Mouse (Mus musculus): ENCODE results near the gene C130073F10Rik. TPM values are rescaled to one million over a fixed set of nuclear protein-coding genes. Genes with fewer than 3 reads are reported as not detected.
"Not testable (repeated sequence)": the region's sequence is repeated elsewhere in the genome, so short reads cannot be mapped to it uniquely, and the experiment has no call there.

The C130073F10Rik gene
- polyA plus RNA-seq (2015; fragmentation: Nextera tagmentation; extraction: Ambion mirVana), result not detected in 2 replicates

DNA sequence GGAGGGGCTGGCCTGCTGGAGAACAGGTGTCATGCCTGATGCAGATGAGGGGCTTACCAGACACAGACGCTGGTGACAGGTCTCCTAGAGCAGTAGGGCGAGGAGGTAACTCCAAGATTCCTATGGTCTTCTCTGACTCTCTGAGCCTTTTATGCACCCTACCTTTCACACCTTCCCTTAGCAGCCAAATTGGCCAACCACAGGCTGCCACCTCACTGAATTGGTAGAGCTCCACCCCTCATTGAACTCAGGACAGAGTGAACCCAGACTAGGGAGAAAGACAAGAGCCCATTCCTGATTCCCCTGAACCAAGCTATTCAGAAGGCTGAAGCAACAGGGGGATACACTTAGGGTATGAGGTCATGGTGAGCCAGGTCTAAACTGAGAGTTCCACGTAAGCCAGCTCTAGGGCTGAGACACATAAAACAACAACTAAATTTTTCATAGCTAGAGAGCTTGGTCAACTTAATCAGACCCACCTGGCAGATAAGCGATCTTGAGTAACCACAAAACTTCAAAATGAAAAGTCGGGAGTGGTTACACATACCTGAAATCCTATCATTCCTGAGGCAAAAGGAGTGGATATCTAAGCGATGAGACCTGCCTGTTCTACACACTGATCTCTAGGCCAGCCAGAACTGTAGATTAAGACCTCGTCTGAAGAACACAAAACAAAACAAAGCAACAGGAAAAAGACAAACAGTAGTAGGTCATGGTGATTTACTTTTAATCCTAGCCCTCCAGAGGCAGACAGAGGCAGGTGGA, at the start of gene C130073F10Rik:
C130073F10Rik (minus strand) TSS at position 134 of the 765 bp plus-strand sequence.
- H3K9me3 ChIP-seq (replicated peaks; ENCODE audit: control insufficient read depth, low read length), result no peaks in the 10 kb centered on the region
- no peak for ATAC-seq (ENCODE audit: insufficient read depth, low FRiP score)
- WGBS, result 72% methylated on average over 7 of the region's 7 CpGs
- no peak within 1 kb of the TSS for H3K27ac ChIP-seq (ENCODE audit: low read length)
- no peaks in the 10 kb centered on the region for H3K27me3 ChIP-seq (ENCODE audit: control insufficient read depth, insufficient read depth, low read length)
- H3K36me3 ChIP-seq (ENCODE audit: control insufficient read depth, insufficient read depth, low read length), result no peaks in the 10 kb centered on the region
- no peak within 1 kb of the TSS for H3K9ac ChIP-seq (ENCODE audit: low read length)
- H3K4me3 ChIP-seq (replicated peaks; ENCODE audit: low read length), result no peak within 1 kb of the TSS
- H3K4me2 ChIP-seq (ENCODE audit: low read depth, low read length), result no peak within 1 kb of the TSS
- no peaks in the 10 kb centered on the region for H3K4me1 ChIP-seq (ENCODE audit: control insufficient read depth, insufficient read depth, low read length)

DNA sequence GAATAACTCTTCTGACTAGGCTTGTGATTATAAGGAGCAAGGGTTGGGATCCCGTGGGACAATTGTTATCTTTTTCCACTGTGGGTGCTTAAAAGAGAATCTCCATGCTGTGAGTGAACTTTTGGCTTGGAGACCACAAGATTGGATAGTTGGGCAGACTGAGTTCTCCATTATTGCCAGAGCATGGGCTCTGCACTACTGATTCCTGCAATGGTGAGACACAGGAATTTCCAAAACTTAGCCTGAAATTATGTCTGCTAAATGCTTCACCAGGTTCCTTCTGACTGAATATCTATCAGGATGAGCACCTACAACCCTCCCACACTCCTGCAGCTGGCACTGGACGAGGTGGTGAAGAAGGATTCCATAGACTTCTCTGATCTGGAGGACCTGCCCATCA, 46.5 kb upstream of the C130073F10Rik start, which contains the start of gene Gm12794:
Gm12794 (plus strand) TSS at position 301 of the 400 bp plus-strand sequence.
- not testable (repeated sequence) for H3K27me3 ChIP-seq (ENCODE audit: control insufficient read depth, insufficient read depth, low read length); H3K27ac ChIP-seq (ENCODE audit: low read length); H3K4me3 ChIP-seq (replicated peaks; ENCODE audit: low read length); H3K4me1 ChIP-seq (ENCODE audit: control insufficient read depth, insufficient read depth, low read length); ATAC-seq (ENCODE audit: insufficient read depth, low FRiP score); H3K9ac ChIP-seq (ENCODE audit: low read length); H3K36me3 ChIP-seq (ENCODE audit: control insufficient read depth, insufficient read depth, low read length); H3K9me3 ChIP-seq (replicated peaks; ENCODE audit: control insufficient read depth, low read length); H3K4me2 ChIP-seq (ENCODE audit: low read depth, low read length)
- WGBS, result 73% methylated on average over 1 of the region's 2 CpGs

DNA sequence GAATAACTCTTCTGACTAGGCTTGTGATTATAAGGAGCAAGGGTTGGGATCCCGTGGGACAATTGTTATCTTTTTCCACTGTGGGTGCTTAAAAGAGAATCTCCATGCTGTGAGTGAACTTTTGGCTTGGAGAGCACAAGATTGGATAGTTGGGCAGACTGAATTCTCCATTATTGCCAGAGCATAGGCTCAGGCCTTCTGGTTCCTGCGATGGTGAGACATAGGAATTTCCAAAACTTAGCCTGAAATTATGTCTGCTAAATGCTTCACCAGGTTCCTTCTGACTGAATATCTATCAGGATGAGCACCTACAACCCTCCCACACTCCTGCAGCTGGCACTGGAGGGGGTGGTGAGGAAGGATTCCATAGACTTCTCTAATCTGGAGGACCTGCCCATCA, 15.2 kb upstream of the C130073F10Rik start, which contains the start of gene Gm12800:
Gm12800 (plus strand) TSS at position 301 of the 400 bp plus-strand sequence.
- not testable (repeated sequence) for H3K27ac ChIP-seq (ENCODE audit: low read length); H3K4me2 ChIP-seq (ENCODE audit: low read depth, low read length); H3K4me3 ChIP-seq (replicated peaks; ENCODE audit: low read length); H3K36me3 ChIP-seq (ENCODE audit: control insufficient read depth, insufficient read depth, low read length); H3K9ac ChIP-seq (ENCODE audit: low read length); H3K4me1 ChIP-seq (ENCODE audit: control insufficient read depth, insufficient read depth, low read length); H3K27me3 ChIP-seq (ENCODE audit: control insufficient read depth, insufficient read depth, low read length); ATAC-seq (ENCODE audit: insufficient read depth, low FRiP score); H3K9me3 ChIP-seq (replicated peaks; ENCODE audit: control insufficient read depth, low read length)
- 97% methylated on average over 2 of the region's 2 CpGs for WGBS

DNA sequence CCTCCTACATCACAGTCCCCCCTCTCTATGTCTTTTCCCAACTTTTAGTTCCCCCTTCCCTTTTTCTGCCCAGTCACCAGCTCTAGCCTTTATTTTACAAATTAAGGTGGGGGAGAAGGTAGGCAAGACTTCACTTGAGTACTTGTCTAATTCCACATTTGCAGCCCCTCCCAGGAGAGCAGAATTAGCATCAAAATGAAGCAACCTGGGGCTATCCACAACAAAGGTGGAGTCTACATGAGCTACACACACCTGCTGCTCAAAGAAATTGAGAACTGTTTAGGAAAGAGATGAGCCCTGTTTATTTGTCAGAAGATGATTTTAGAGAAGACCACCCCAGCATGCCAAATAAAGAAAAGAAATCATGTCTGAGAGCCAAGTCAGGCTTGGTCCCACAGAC, 4.2 kb downstream of the C130073F10Rik start:
- Histone ChIP-seq H3K36me3 (ENCODE audit: control insufficient read depth, insufficient read depth, low read length) (no peaks in the 10 kb centered on the region), H3K9me3 (replicated peaks; ENCODE audit: control insufficient read depth, low read length) (no peaks in the 10 kb centered on the region), H3K27ac (ENCODE audit: low read length) (no peak overlapping the region), H3K9ac (ENCODE audit: low read length) (no peak overlapping the region), H3K4me2 (ENCODE audit: low read depth, low read length) (no peak overlapping the region), H3K4me3 (replicated peaks; ENCODE audit: low read length) (no peak overlapping the region), H3K4me1 (ENCODE audit: control insufficient read depth, insufficient read depth, low read length) (no peaks in the 10 kb centered on the region), H3K27me3 (ENCODE audit: control insufficient read depth, insufficient read depth, low read length) (no peaks in the 10 kb centered on the region)
- no peak for ATAC-seq (ENCODE audit: insufficient read depth, low FRiP score)

DNA sequence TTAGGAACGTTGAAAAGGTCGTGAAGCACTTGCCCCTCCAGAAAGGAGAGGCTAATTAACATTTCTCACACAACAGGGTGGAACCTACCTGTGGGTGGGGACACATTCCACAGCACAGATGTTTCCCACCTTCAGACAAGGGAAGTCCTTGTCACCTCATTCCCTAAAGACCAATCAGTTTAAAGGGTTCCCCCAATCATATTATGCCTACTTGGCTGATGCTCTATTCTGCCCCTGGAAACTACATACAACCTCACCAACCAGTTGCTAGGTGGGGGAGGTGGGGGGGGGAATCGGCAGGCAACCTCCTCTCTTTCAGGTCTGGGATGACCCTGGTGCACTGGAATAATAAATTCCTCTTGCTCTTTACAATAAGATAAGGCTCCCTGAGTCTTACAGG, 9.9 kb downstream of the C130073F10Rik start:
- Histone ChIP-seq H3K36me3 (ENCODE audit: control insufficient read depth, insufficient read depth, low read length) (no peaks in the 10 kb centered on the region), H3K27ac (ENCODE audit: low read length) (no peak overlapping the region), H3K9me3 (replicated peaks; ENCODE audit: control insufficient read depth, low read length) (no peaks in the 10 kb centered on the region), H3K9ac (ENCODE audit: low read length) (no peak overlapping the region), H3K4me3 (replicated peaks; ENCODE audit: low read length) (no peak overlapping the region), H3K4me2 (ENCODE audit: low read depth, low read length) (no peak overlapping the region), H3K4me1 (ENCODE audit: control insufficient read depth, insufficient read depth, low read length) (no peaks in the 10 kb centered on the region), H3K27me3 (ENCODE audit: control insufficient read depth, insufficient read depth, low read length) (no peaks in the 10 kb centered on the region)
- 38% methylated on average over 3 of the region's 3 CpGs for WGBS
- ATAC-seq (ENCODE audit: insufficient read depth, low FRiP score), result no peak

DNA sequence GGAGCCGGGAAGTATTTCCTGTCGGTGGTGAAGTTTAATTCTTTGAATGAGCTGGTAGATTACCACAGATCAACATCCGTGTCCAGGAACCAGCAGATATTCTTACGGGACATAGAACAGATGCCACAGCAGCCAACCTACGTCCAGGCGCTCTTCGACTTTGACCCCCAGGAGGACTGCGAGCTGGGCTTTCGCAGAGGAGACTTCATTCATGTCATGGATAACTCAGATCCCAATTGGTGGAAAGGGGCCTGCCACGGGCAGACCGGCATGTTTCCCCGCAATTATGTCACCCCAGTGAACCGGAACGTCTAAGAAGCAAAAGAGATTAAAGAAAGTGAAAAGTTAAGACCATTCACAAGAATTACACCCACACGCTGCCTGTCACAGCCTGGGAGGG, 17.9 kb downstream of the C130073F10Rik start:
- not testable (repeated sequence) for H3K9ac ChIP-seq (ENCODE audit: low read length); H3K4me2 ChIP-seq (ENCODE audit: low read depth, low read length); H3K36me3 ChIP-seq (ENCODE audit: control insufficient read depth, insufficient read depth, low read length); H3K4me1 ChIP-seq (ENCODE audit: control insufficient read depth, insufficient read depth, low read length); H3K9me3 ChIP-seq (replicated peaks; ENCODE audit: control insufficient read depth, low read length); ATAC-seq (ENCODE audit: insufficient read depth, low FRiP score); H3K4me3 ChIP-seq (replicated peaks; ENCODE audit: low read length); H3K27ac ChIP-seq (ENCODE audit: low read length); H3K27me3 ChIP-seq (ENCODE audit: control insufficient read depth, insufficient read depth, low read length)
- 76% methylated on average over 15 of the region's 15 CpGs for WGBS

DNA sequence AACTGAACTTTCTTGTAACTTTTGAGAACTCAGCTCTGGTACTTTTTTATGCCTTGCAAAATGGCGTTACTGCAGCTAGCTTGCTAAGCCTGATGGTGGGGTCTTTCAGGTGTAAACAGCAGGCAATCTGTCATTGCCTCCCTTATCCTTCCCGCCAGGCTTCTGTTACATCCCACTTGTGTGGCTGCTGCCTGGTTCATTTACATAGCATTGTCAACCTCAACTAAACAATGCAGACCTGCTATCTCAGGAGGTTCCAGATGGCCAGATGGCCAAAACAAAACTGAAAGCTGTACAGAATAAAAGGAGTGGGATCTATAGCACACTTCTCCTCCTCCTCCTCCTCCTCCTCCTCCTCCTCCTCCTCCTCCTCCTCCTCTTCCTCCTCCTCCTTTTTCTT, 21.6 kb downstream of the C130073F10Rik start:
- not testable (repeated sequence) for H3K9ac ChIP-seq (ENCODE audit: low read length); H3K4me2 ChIP-seq (ENCODE audit: low read depth, low read length); ATAC-seq (ENCODE audit: insufficient read depth, low FRiP score); H3K9me3 ChIP-seq (replicated peaks; ENCODE audit: control insufficient read depth, low read length); H3K27ac ChIP-seq (ENCODE audit: low read length); H3K4me3 ChIP-seq (replicated peaks; ENCODE audit: low read length); H3K36me3 ChIP-seq (ENCODE audit: control insufficient read depth, insufficient read depth, low read length); H3K27me3 ChIP-seq (ENCODE audit: control insufficient read depth, insufficient read depth, low read length); H3K4me1 ChIP-seq (ENCODE audit: control insufficient read depth, insufficient read depth, low read length)
- WGBS, result 73% methylated on average over 2 of the region's 2 CpGs

DNA sequence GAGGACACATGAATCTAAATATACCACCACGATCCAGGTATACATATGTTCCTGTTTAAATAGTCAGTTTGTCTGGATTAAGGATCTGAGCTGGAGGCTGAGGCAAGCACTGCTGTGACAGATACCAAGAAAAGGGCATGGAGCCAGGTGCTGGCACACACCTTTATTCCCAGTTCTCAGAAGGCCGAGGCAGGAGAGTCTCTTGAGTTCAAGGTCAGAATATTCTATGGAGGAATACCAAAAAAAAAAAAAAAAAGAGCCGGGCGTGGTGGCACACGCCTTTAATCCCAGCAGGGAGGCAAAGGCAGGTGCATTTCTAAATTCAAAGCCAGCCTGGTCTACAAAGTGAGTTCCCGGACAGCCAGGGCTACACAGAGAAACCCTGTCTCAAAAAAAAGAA, 31.3 kb downstream of the C130073F10Rik start:
- no peak overlapping the region for H3K9ac ChIP-seq (ENCODE audit: low read length)
- H3K4me3 ChIP-seq (replicated peaks; ENCODE audit: low read length), result no peak overlapping the region
- no peaks in the 10 kb centered on the region for H3K36me3 ChIP-seq (ENCODE audit: control insufficient read depth, insufficient read depth, low read length)
- no peak for ATAC-seq (ENCODE audit: insufficient read depth, low FRiP score)
- no peaks in the 10 kb centered on the region for H3K27me3 ChIP-seq (ENCODE audit: control insufficient read depth, insufficient read depth, low read length)
- H3K4me2 ChIP-seq (ENCODE audit: low read depth, low read length), result no peak overlapping the region
- no peak overlapping the region for H3K27ac ChIP-seq (ENCODE audit: low read length)
- 84% methylated on average over 5 of the region's 6 CpGs for WGBS
- H3K9me3 ChIP-seq (replicated peaks; ENCODE audit: control insufficient read depth, low read length), result no peaks in the 10 kb centered on the region
- no peaks in the 10 kb centered on the region for H3K4me1 ChIP-seq (ENCODE audit: control insufficient read depth, insufficient read depth, low read length)

DNA sequence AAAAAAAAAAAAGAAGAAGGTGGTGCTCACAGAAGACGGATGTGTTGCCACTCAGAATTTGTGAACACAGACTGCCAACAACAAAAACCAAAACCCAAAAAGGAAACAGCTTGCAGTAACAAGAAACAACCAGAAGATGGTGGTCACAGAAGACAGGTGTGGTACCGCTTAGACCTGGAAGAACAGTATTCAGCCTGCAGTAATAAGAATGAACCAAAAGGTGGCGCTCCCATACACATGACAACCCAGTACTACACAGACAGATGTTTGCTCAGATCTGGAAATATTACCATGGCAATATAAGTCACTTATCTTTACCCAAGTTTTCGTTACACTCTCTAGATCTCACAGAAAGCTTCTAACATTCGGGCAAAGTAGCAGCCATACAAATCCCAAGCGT, 32.7 kb downstream of the C130073F10Rik start:
- no peak overlapping the region for H3K9ac ChIP-seq (ENCODE audit: low read length)
- no peak overlapping the region for H3K4me2 ChIP-seq (ENCODE audit: low read depth, low read length)
- H3K4me1 ChIP-seq (ENCODE audit: control insufficient read depth, insufficient read depth, low read length), result no peaks in the 10 kb centered on the region
- no peak overlapping the region for H3K4me3 ChIP-seq (replicated peaks; ENCODE audit: low read length)
- ATAC-seq (ENCODE audit: insufficient read depth, low FRiP score), result no peak
- WGBS, result 42% methylated on average over 6 of the region's 6 CpGs
- no peaks in the 10 kb centered on the region for H3K36me3 ChIP-seq (ENCODE audit: control insufficient read depth, insufficient read depth, low read length)
- no peaks in the 10 kb centered on the region for H3K9me3 ChIP-seq (replicated peaks; ENCODE audit: control insufficient read depth, low read length)
- H3K27me3 ChIP-seq (ENCODE audit: control insufficient read depth, insufficient read depth, low read length), result no peaks in the 10 kb centered on the region
- no peak overlapping the region for H3K27ac ChIP-seq (ENCODE audit: low read length)

All from stomach, embryonic 16.5 days (tissue).